Mouse (Mus musculus) forebrain, embryonic 11.5 days (tissue): ENCODE data around the gene Large1. TPM values are rescaled to one million over a fixed set of nuclear protein-coding genes. Genes with fewer than 3 reads are reported as not detected.
"Not testable (repeated sequence)": the region's sequence is repeated elsewhere in the genome, so short reads cannot be mapped to it uniquely, and the experiment has no call there.

Source experiments
- ATAC-seq: fragments of 200-750 bp; cut with Nextera tagmentation; replicated peaks from 2 replicates; pipeline ENCODE4 v1.8.0; 2017; ENCODE audit warnings: moderate TSS enrichment; ENCODE audit not compliant: low FRiP score
- DNase-seq: peaks from one replicate; pipeline ENCODE4 v3.0.0-alpha.2; 2017; ENCODE audit warnings: low spot score
- H3K27ac ChIP-seq: fragments of 300-500 bp; sonication (generic); 2 replicates; pipeline ENCODE4 v1.5.1; 2014; ENCODE audit warnings: low read depth, low read length
- H3K27me3 ChIP-seq: fragments of 300-500 bp; sonication (generic); 2 replicates; pipeline ENCODE4 v1.6.1; 2014; ENCODE audit warnings: mild to moderate bottlenecking, low read length, mixed read lengths; ENCODE audit not compliant: control insufficient read depth, insufficient read depth
- H3K36me3 ChIP-seq: fragments of 300-500 bp; sonication (generic); 2 replicates; pipeline ENCODE4 v1.6.1; 2014; ENCODE audit warnings: mild to moderate bottlenecking, low read length, moderate library complexity, mixed read lengths; ENCODE audit not compliant: control insufficient read depth, insufficient read depth
- H3K4me1 ChIP-seq: fragments of 300-500 bp; sonication (generic); replicated peaks from 2 replicates; pipeline ENCODE4 v1.6.1; 2014; ENCODE audit warnings: low read length, mixed read lengths; ENCODE audit not compliant: control insufficient read depth, insufficient read depth
- H3K4me2 ChIP-seq: fragments of 300-500 bp; sonication (generic); 2 replicates; pipeline ENCODE4 v1.6.1; 2014; ENCODE audit warnings: low read depth, mild to moderate bottlenecking, low read length, moderate library complexity, mixed read lengths; ENCODE audit not compliant: severe bottlenecking
- H3K4me3 ChIP-seq: fragments of 300-500 bp; sonication (generic); 2 replicates; pipeline ENCODE4 v1.5.1; 2014; ENCODE audit warnings: low read depth, low read length
- H3K9ac ChIP-seq: fragments of 300-500 bp; sonication (generic); 2 replicates; pipeline ENCODE4 v1.6.1; 2014; ENCODE audit warnings: low read length
- H3K9me3 ChIP-seq: fragments of 300-500 bp; sonication (generic); 2 replicates; pipeline ENCODE4 v1.6.1; 2016; ENCODE audit warnings: low read length, mixed read lengths; ENCODE audit not compliant: control insufficient read depth
- WGBS: fragments of 180-500 bp; shearing (Covaris S2); extraction: QIAGEN DNeasy Blood & Tissue Kit; methylation state at CpG from one replicate; pipeline ENCODE4 v1.1.7; 2014; 5-methylcytosine and 5-hydroxymethylcytosine counted together
- polyA plus RNA-seq: library from polyadenylated mRNA; unstranded; fragments of >200 nt; fragmentation: Nextera tagmentation; extraction: Ambion mirVana; gene quantifications from 2 replicates; pipeline ENCODE4 v1.2.1, GENCODE M21; 2014

The Large1 gene
- polyA plus RNA-seq, 1 experiment from 2014 or later = 9.4 TPM

DNA sequence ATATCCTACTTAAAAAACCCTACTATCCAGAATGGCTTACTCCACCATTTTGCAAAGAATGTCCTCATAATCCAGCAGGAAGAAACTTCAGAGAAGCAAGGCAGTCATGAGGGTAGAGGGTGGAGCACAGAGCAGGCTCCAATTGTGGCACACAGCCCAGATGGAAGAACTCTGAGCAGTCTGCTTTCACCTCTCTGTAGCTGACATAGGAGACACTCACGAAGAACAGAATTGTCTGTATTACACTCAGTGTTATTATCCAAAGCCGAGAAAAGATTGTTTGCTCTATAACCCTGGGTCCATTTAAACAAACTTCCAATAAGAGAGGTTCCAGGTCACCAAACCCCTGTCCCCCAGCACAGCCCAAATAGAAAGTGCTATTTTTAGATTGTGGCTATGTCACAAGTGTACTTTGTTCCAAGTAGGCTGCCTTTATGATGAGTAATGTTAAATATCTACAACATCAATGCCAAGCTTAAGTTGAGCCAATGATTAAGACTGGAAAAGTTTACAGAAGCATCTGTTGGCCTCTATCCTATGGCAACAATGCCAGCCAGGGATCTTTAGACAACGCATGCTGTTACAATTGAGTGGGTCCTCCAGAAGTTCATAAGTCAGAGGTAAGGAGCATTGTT is 10.5 kb downstream of the Large1 start:
- H3K4me3 ChIP-seq = no peak overlapping the region
- WGBS = 95% methylated on average over 3 of the region's 3 CpGs
- H3K36me3 ChIP-seq = no peaks in the 10 kb centered on the region
- H3K27ac ChIP-seq = no peak overlapping the region
- no peak for DNase-seq
- no peak overlapping the region for H3K4me2 ChIP-seq
- H3K4me1 ChIP-seq = no peaks in the 10 kb centered on the region
- no peak overlapping the region for H3K9ac ChIP-seq
- no peaks in the 10 kb centered on the region for H3K27me3 ChIP-seq
- H3K9me3 ChIP-seq = no peaks in the 10 kb centered on the region
- no peak for ATAC-seq

DNA sequence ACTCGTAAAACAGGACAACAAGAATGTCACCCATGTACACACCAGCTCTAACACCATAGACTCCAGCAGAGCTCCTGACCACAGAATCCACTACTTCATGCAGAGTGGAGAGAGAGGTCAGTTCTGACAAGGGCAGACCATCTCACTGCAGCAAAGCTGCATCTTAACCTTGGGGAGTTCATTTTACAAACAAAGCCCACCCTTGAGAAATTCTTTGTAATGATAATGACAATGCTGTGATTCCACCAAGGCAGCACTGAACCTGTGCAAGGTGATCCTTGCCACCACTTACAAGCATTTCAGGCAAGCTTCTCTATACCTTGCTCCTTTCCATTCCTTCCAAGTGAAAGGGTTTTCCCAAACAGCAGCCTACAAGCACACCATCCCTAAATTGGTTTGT is 16.5 kb downstream of the Large1 start:
- no peak overlapping the region for H3K9ac ChIP-seq
- 85% methylated on average over 1 of the region's 1 CpGs for WGBS
- no peaks in the 10 kb centered on the region for H3K36me3 ChIP-seq
- no peaks in the 10 kb centered on the region for H3K4me1 ChIP-seq
- DNase-seq (no peak), ATAC-seq (no peak)
- no peak overlapping the region for H3K27ac ChIP-seq
- no peaks in the 10 kb centered on the region for H3K9me3 ChIP-seq
- no peak overlapping the region for H3K4me2 ChIP-seq
- H3K4me3 ChIP-seq = no peak overlapping the region
- H3K27me3 ChIP-seq = no peaks in the 10 kb centered on the region

DNA sequence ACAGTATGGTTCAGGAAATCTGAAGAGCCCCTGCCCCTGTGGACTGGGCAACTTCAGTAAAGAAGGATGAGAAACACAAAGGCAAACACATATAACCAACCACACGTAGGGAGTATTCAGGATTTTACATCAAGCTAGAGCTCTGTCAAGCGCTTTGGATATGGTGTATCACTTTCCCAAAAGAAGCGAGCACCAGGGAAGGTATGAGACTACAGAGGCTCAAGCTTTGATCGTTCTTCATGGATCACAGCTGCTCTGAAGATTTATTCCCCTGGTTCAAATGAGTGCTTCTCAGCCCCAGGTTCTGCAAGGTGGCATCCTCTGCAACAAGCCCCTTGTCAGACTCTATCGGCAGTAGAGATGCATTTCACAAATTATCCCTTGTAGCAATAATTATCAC is 24.2 kb downstream of the Large1 start:
- Histone ChIP-seq H3K4me3 (no peak overlapping the region), H3K9me3 (no peaks in the 10 kb centered on the region), H3K4me2 (no peak overlapping the region), H3K27me3 (no peaks in the 10 kb centered on the region), H3K27ac (no peak overlapping the region), H3K36me3 (no peaks in the 10 kb centered on the region), H3K9ac (no peak overlapping the region), H3K4me1 (no peaks in the 10 kb centered on the region)
- ATAC-seq (no peak), DNase-seq (no peak)
- 90% methylated on average over 5 of the region's 5 CpGs for WGBS

DNA sequence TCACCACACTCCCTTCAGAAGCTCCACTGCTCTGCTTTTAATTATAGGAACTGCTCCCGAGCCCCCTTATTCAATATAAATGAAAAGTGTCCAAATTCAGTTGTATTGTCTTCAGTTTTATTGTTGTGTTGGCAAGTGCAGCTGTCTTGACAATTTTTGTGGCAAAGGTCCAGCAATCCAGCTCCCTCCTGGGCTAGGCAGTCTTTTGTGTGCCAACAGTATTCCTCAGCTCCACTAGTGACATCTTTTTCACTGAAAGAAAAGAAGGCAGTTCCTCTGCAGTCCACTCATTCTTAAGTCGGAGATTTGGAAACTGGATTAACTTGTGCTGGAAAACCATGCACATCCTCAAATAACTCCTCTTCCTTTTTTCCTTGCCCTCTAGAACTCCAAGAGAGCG is 25.3 kb downstream of the Large1 start:
- DNase-seq (no peak), ATAC-seq (no peak)
- Histone ChIP-seq H3K4me1 (no peaks in the 10 kb centered on the region), H3K27ac (no peak overlapping the region), H3K4me2 (no peak overlapping the region), H3K9me3 (no peaks in the 10 kb centered on the region), H3K27me3 (no peaks in the 10 kb centered on the region), H3K9ac (no peak overlapping the region), H3K4me3 (no peak overlapping the region), H3K36me3 (no peaks in the 10 kb centered on the region)
- WGBS = 79% methylated on average over 3 of the region's 3 CpGs

DNA sequence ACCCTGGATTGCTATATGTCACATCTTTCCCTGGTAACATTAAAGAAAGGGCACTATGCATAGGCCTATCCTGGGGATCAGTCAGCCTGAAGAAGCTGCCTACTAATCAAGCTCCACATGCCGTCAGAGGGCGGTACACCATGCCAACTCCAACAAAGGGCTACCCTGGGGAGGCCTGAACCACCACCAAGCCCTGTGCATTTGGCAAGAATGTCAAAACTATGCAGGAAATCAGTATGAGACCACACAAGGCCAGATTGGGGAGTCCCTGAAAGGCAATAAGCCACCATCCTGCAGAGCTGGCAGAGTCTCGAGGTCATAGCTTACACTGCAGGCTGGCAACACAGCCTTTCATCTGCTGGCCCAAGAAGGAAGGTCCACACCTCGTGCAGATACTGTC is 28.7 kb downstream of the Large1 start:
- Histone ChIP-seq H3K36me3 (no peaks in the 10 kb centered on the region), H3K4me2 (no peak overlapping the region), H3K4me1 (no peaks in the 10 kb centered on the region), H3K9me3 (no peaks in the 10 kb centered on the region), H3K9ac (no peak overlapping the region), H3K27me3 (no peaks in the 10 kb centered on the region), H3K4me3 (no peak overlapping the region), H3K27ac (no peak overlapping the region)
- ATAC-seq (no peak), DNase-seq (no peak)
- WGBS = 67% methylated on average over 4 of the region's 4 CpGs

DNA sequence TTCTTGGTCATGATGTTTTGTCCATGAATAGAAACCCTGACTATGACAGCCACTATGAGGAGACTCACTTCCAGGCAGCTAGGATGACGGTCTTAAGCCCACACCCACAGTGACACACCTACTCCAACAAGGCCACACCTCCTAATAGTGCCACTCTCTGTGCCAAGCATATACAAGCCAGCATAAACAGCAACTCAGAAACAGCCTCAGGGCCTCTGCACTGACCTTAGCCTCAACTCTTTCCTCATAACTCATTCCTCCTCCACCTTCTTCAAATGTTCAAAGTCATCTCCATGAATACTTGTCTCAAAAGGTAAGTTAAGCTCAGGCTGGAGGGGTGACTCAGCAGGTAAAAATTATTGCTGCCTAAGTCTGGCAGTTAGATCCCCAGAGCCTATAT is 29.7 kb downstream of the Large1 start:
- H3K27me3 ChIP-seq = no peaks in the 10 kb centered on the region
- H3K27ac ChIP-seq = no peak overlapping the region
- H3K4me1 ChIP-seq = no peaks in the 10 kb centered on the region
- H3K4me3 ChIP-seq = no peak overlapping the region
- H3K9ac ChIP-seq = no peak overlapping the region
- 91% methylated on average over 1 of the region's 1 CpGs for WGBS
- no peak for DNase-seq
- no peak for ATAC-seq
- H3K9me3 ChIP-seq = no peaks in the 10 kb centered on the region
- no peaks in the 10 kb centered on the region for H3K36me3 ChIP-seq
- no peak overlapping the region for H3K4me2 ChIP-seq

DNA sequence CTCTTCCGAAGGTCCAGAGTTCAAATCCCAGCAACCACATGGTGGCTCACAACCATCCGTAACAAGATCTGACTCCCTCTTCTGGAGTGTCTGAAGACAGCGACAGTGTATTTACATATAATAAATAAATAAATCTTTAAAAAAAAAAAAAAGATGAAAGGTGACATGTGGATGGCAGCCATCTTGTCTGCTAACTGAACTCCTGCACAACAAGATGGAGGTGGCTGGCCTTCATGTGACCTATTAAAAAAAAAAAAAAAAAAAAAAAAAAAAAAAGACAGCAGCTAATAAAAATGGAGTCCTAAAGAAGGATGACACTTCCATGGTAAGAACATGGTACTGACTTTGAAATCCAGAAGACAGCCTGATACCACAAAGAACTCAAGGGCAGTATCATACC is 33.8 kb downstream of the Large1 start:
- not testable (repeated sequence) for H3K4me2 ChIP-seq, H3K4me1 ChIP-seq, H3K27me3 ChIP-seq, DNase-seq, H3K9ac ChIP-seq, H3K9me3 ChIP-seq, H3K4me3 ChIP-seq, H3K27ac ChIP-seq, H3K36me3 ChIP-seq
- peak; percentile 86 for ATAC-seq
- WGBS = 100% methylated on average over 1 of the region's 3 CpGs

DNA sequence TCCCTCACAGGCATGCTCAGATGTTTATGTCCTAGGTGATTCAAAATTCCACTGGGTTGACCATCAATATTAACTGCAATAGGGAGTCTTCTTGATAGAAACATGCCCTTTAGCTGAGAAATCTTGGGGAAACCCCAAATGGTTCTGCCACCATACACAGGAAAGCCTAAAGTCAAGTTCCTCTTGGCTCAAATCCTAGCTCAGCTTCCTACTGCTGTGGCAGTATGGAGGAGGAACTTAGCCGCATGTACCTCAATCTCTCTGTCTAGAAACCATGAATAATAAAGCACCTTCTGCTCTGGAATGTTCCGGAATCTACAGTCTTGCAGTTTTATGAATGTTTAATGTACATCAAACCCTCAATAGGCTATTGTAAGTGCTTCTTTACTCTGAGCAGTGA is 39.4 kb downstream of the Large1 start:
- 90% methylated on average over 2 of the region's 2 CpGs for WGBS
- H3K9ac ChIP-seq = no peak overlapping the region
- DNase-seq = no peak

DNA sequence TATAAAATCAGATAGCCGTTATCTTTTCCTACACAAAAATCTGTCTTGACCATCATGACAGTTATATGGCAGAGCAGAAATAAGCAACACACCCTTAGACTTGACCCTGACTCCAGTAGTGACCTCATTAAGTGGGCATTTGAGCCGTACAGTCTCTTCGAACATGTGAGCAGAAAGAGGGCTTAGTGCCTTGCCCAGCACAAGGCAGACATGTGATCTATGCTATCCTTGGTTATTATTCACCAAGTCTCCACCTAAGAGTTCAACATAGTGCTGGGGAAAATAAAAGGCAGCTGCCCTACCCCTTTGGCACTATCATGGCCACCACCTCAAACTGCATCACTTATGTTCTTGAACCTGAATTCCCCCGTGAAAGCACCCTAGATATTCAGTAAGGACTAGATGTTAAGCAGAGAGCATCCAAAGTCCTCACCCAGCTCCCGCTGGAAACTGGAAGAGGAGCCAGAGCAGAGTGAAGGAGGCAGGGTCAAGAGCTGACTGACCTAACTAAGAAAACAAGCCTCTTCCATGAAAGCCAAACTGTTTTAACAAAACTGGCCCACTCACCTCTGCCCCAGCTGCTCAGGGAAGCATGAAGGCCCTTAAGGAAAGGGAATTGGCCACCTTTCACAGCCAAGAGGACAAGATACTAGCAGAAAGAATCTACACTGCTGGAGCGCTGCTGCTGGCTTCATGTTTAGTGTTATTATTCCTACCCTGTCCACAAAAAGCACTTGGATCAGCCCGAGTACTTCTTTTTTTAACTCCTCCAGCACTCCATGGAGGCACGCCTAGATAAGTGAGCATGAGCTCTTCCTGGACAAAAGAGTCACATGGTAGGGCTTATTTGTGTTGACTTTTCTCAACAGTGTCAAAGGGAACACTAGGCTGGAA is 40.4 kb downstream of the Large1 start:
- Histone ChIP-seq H3K4me1 (no peaks in the 10 kb centered on the region), H3K4me2 (no peak overlapping the region), H3K4me3 (no peak overlapping the region), H3K27me3 (no peaks in the 10 kb centered on the region), H3K9me3 (no peaks in the 10 kb centered on the region), H3K27ac (no peak overlapping the region), H3K9ac (no peak overlapping the region), H3K36me3 (no peaks in the 10 kb centered on the region)
- no peak for DNase-seq
- 88% methylated on average over 8 of the region's 8 CpGs for WGBS
- no peak for ATAC-seq

More for the DNA sequence above, 39.4 kb downstream of the Large1 start:
- ATAC-seq = no peak
- no peaks in the 10 kb centered on the region for H3K36me3 ChIP-seq
- H3K4me1 ChIP-seq = no peaks in the 10 kb centered on the region
- no peak overlapping the region for H3K4me2 ChIP-seq
- no peaks in the 10 kb centered on the region for H3K27me3 ChIP-seq
- no peak overlapping the region for H3K4me3 ChIP-seq
- H3K27ac ChIP-seq = no peak overlapping the region
- no peaks in the 10 kb centered on the region for H3K9me3 ChIP-seq
